ENCODE assay signal across 11 mouse cellular contexts in the genomic region with DNA sequence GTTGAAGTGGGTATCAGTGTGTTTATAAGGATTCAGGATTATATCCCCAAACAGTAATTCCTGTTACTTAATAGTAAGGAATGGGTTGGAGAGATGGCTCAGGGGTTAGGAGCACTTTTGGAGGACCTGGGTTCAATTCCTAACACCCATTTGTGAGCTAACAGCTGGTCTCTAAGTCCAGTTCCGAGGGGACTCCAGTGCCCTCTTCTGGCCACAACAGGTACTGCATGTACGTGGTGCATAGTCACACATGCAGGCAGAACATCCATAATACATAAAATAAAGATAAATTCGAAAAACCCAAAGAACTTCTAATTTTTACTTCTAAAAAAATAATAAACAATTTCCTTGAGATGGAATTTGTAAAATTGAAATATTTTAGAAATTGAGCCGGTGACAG. TPM values are rescaled to one million over a fixed set of nuclear protein-coding genes. Genes with fewer than 3 reads are reported as not detected.
DNase-seq lines count a peak whose midpoint lies in the region; ATAC-seq and TF ChIP-seq lines count a peak whose summit lies in the region.
"Had no signal": no experiment of that assay in that cellular context is flagged by ENCODE, and none has a peak within 500 bp of the region (broad histone marks: within the 10 kb centered on the region; RNA-seq: fewer than 3 reads in every experiment).

No protein-coding gene starts in this region.

- no peak for DNase-seq in kidney, adult 2 months
- peak; percentile 60 for DNase-seq in A20 (ENCODE audit: low read depth, low spot score)
- peak; percentile 38 for DNase-seq in ES-E14 (ENCODE audit: low read depth, low spot score)
- DNase-seq in liver, embryonic 14.5 days (ENCODE audit: low read depth in 3 of 3, low spot score in 3 of 3): no peak
- no peak for DNase-seq in adipocyte (ENCODE audit: low spot score)
- no peak for DNase-seq in layer of hippocampus, postnatal 25 days (ENCODE audit: extremely low spot score in 1 of 2, low spot score in 1 of 2)
- DNase-seq in layer of hippocampus, postnatal 14 days (ENCODE audit: low spot score in 2 of 2): no peak
- DNase-seq: adrenal gland, adult 8-10 months had no signal

- no peak for TF ChIP-seq EP300 in liver, embryonic 14.5 days (IDR thresholded peaks at IDR 0.05; ENCODE audit: low read depth)

- H3K4me3 ChIP-seq in kidney, adult 2 months (ENCODE audit: insufficient read depth, low read depth, low read length): no peak overlapping the region
- H3K4me3 ChIP-seq in kidney, embryonic 16.5 days (ENCODE audit: low read length): no peak overlapping the region
- H3K4me3 ChIP-seq in ES-E14 (ENCODE audit: insufficient read depth in 1 of 2, low read depth in 1 of 2, low read length in 2 of 2, poor library complexity in 1 of 2, severe bottlenecking in 1 of 2): no peak overlapping the region
- no peak overlapping the region for H3K4me3 ChIP-seq in liver, embryonic 14.5 days (ENCODE audit: insufficient read depth in 1 of 2, low read depth in 2 of 2, low read length in 2 of 2)
- H3K4me3 ChIP-seq: hindbrain, embryonic 10.5 days; megakaryocyte, embryonic 14.5 days had no signal

- H3K9ac ChIP-seq in kidney, embryonic 16.5 days (replicated peaks; ENCODE audit: low read length): no peak overlapping the region
- H3K9ac ChIP-seq in ES-E14 (ENCODE audit: insufficient read depth, low read depth, low read length, poor library complexity, severe bottlenecking): no peak overlapping the region
- H3K9ac ChIP-seq in liver, embryonic 14.5 days (replicated peaks): no peak overlapping the region

- H3K4me1 ChIP-seq in kidney, adult 2 months (ENCODE audit: control insufficient read depth, insufficient read depth, low read length): no peaks in the 10 kb centered on the region
- no peaks in the 10 kb centered on the region for H3K4me1 ChIP-seq in kidney, embryonic 16.5 days (ENCODE audit: insufficient read depth, low read length)
- H3K4me1 ChIP-seq in ES-E14 (ENCODE audit: control insufficient read depth in 2 of 2, insufficient read depth in 2 of 2, low read length in 2 of 2, poor library complexity in 1 of 2): peaks cover 2% of the 10 kb centered on the region in 2 experiments; a peak in 1 of 4 replicates
- no peaks in the 10 kb centered on the region for H3K4me1 ChIP-seq in liver, embryonic 14.5 days (replicated peaks; ENCODE audit: control insufficient read depth in 2 of 2, insufficient read depth in 2 of 2, low read length in 1 of 2)
- H3K4me1 ChIP-seq: megakaryocyte, embryonic 14.5 days had no signal

- no peak overlapping the region for H3K27ac ChIP-seq in kidney, adult 2 months (ENCODE audit: insufficient read depth, low read depth, low read length)
- H3K27ac ChIP-seq in kidney, embryonic 16.5 days (ENCODE audit: low read length): no peak overlapping the region
- no peak overlapping the region for H3K27ac ChIP-seq in ES-E14 (ENCODE audit: insufficient read depth, low read depth, low read length, poor library complexity, severe bottlenecking)
- no peak overlapping the region for H3K27ac ChIP-seq in liver, embryonic 14.5 days
- H3K27ac ChIP-seq: hindbrain, embryonic 10.5 days had no signal

- 0 out of 2 replicates have a peak, but pooled peaks cover 3% of the 10 kb centered on the region for H3K9me3 ChIP-seq in kidney, embryonic 16.5 days (ENCODE audit: low read length)
- no peaks in the 10 kb centered on the region for H3K9me3 ChIP-seq in ES-E14 (ENCODE audit: control insufficient read depth, insufficient read depth, low read depth, low read length)
- H3K9me3 ChIP-seq in liver, embryonic 14.5 days (ENCODE audit: control insufficient read depth, low read length): no peaks in the 10 kb centered on the region

- H3K27me3 ChIP-seq in kidney, adult 2 months (replicated peaks; ENCODE audit: control insufficient read depth, insufficient read depth, low read length): no peaks in the 10 kb centered on the region
- H3K27me3 ChIP-seq in kidney, embryonic 16.5 days (ENCODE audit: insufficient read depth, low read length): no peaks in the 10 kb centered on the region
- H3K27me3 ChIP-seq in liver, embryonic 14.5 days (ENCODE audit: control insufficient read depth, insufficient read depth, low read length): no peaks in the 10 kb centered on the region
- H3K27me3 ChIP-seq: megakaryocyte, embryonic 14.5 days had no signal

- ATAC-seq in kidney, embryonic 16.5 days (ENCODE audit: low FRiP score, low TSS enrichment): no peak
- ATAC-seq in liver, embryonic 14.5 days (ENCODE audit: insufficient read depth): no peak

- no peak for TF ChIP-seq POLR2A in kidney, adult 2 months (IDR thresholded peaks at IDR 0.05; ENCODE audit: low read depth, low read length)

- TF ChIP-seq CTCF in kidney, adult 2 months (conservative IDR thresholded peaks at IDR 0.05; ENCODE audit: insufficient read depth, insufficient read length, low read depth, low read length): peak; percentile 55
- peak; percentile 85 for TF ChIP-seq CTCF in liver, embryonic 14.5 days (IDR thresholded peaks at IDR 0.05; ENCODE audit: low read depth)

- no peak overlapping the region for H3K4me2 ChIP-seq in kidney, embryonic 16.5 days (replicated peaks; ENCODE audit: low read depth, low read length)
- no peak overlapping the region for H3K4me2 ChIP-seq in liver, embryonic 14.5 days (ENCODE audit: low read depth)

- 91% methylated on average over 4 of the region's 4 CpGs for WGBS in kidney, adult 2 months
- 86% methylated on average over 4 of the region's 4 CpGs for WGBS in kidney, embryonic 16.5 days
- 68% methylated on average over 4 of the region's 4 CpGs for WGBS in liver, embryonic 14.5 days (ENCODE audit: insufficient replicate concordance)

- H3K36me3 ChIP-seq in kidney, adult 2 months (ENCODE audit: control insufficient read depth, insufficient read depth, low read length): no peaks in the 10 kb centered on the region; the same call in none of the 2 replicates
- H3K36me3 ChIP-seq in kidney, embryonic 16.5 days (ENCODE audit: insufficient read depth, low read length): peaks cover 23% of the 10 kb centered on the region
- no peaks in the 10 kb centered on the region for H3K36me3 ChIP-seq in ES-E14 (ENCODE audit: control insufficient read depth, insufficient read depth, low read length, poor library complexity, severe bottlenecking)
- H3K36me3 ChIP-seq in liver, embryonic 14.5 days (replicated peaks; ENCODE audit: control insufficient read depth, insufficient read depth, low read depth): no peaks in the 10 kb centered on the region

- in situ Hi-C loops in ES-E14 (cut with MboI; ENCODE audit: low sequenced_read_pairs in 2 of 2, unreplicated experiment in 2 of 2): no loop called here

TF ChIP-seq in ES-E14, 5 proteins besides CTCF, POLR2A, EP300 and RAD21:
- no peak for TF ChIP-seq HCFC1 (IDR thresholded peaks at IDR 0.05; ENCODE audit: borderline replicate concordance, insufficient read depth, low read length)
- 0 out of 2 replicates have a peak, but pooled peaks have one; percentile 7 for TF ChIP-seq ZC3H11A (IDR thresholded peaks at IDR 0.05; ENCODE audit: borderline replicate concordance, low read depth, low read length)
TF ChIP-seq in ES-E14: peak in this region for 1.

RNA-seq across cellular contexts. Expression of gene Vps8, which starts 47.5 kb away (rescaled TPM):
- polyA plus RNA-seq in kidney, adult 2 months (2012; rRNA removed): 26.0 and 33.9 TPM in 2 replicates
- polyA plus RNA-seq in kidney, embryonic 16.5 days (2015; fragmentation: Nextera tagmentation; extraction: Ambion mirVana): 21.6 and 25.6 TPM in 2 replicates
- 11.3 and 12.5 TPM in 2 replicates for total RNA-seq in ES-E14 (2012; rRNA removed)
- polyA plus RNA-seq in liver, embryonic 14.5 days (2012; rRNA removed): 1.9 and 3.0 TPM in 2 replicates
- polyA plus RNA-seq in liver, embryonic 14.5 days (2014; fragmentation: Nextera tagmentation; extraction: Ambion mirVana): 4.9 and 5.1 TPM in 2 replicates
- total RNA-seq in layer of hippocampus, postnatal 25 days (2021): 10 to 100 TPM; 48.2 to 53.3 TPM
- 10 to 100 TPM; 49.1 to 60.4 TPM for total RNA-seq in layer of hippocampus, postnatal 14 days (2021)

Comparison
In these comparisons a context has a peak if more than half of its experiments do, and no peak if none do; other contexts are left out.
1. DNase-seq: peak in A20 (single experiment) and ES-E14 (single experiment); none in kidney, adult 2 months (single experiment), liver, embryonic 14.5 days (0 of 3), adipocyte (single experiment), layer of hippocampus, postnatal 25 days (0 of 2) and layer of hippocampus, postnatal 14 days (0 of 2).